Mouse (Mus musculus): ENCODE results near the gene Adamts15. TPM values are rescaled to one million over a fixed set of nuclear protein-coding genes. Genes with fewer than 3 reads are reported as not detected.

Adamts15 gene
- polyA plus RNA-seq, 1 experiment, result not detected

DNA sequence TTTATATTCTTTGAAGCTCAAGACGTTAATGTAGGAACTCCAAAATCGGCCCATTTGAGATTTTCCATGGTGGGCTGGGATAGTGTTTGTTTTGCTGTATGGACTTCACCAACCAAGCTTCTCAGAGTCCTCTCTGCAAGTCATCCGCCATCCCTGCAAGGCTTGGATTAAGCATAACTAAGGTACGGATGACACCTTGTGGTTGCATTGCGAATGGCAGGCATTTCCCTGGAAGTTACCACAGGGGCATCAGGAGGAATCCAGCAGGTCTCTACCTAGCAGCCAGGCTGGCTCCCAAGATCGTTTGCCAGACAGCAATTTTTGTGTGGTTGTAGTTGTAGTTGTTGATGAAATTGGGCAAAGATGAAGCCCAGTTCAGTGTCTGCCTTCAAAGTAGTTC, 18.1 kb upstream of the Adamts15 start:
- no peak for TF ChIP-seq GATA1 (IDR thresholded peaks at IDR 0.05; ENCODE audit: low read length)

DNA sequence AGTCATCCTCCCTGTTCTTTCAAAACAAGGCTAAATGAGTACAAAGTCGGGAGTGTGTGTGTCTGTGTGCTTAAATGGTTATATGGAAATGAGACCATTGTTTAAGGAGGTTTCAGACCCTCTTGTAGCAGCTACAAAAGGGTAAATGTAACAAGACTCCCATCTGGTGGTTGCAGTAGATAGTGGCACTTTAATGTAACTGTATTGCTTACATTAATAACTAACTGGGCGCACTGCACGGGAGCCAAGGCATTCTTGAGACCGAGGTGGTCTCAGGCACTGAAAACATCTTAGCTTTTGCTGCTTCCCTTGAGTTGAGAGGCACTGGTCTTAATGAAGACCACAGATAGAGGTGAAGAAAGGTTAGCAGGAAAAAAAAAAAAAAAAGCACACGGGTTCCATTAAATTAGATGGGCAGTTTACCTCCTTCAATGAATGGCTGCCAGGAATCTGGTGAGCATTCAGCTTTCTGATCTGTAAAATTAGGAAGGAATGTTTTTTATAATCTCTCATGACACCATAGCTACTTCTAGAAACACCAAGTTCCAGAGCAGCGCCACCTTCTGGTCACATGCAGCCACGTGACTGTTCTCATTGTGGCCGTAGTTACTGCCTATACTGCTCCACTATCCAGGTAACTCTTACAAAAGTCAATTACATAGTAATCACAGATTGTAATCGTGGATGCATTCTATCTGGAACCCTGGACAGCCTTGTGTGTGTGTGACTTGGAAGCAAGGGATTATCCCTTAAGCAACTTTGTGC, 14.6 kb upstream of the Adamts15 start:
- no peak for TF ChIP-seq GATA1 (IDR thresholded peaks at IDR 0.05; ENCODE audit: low read length)

DNA sequence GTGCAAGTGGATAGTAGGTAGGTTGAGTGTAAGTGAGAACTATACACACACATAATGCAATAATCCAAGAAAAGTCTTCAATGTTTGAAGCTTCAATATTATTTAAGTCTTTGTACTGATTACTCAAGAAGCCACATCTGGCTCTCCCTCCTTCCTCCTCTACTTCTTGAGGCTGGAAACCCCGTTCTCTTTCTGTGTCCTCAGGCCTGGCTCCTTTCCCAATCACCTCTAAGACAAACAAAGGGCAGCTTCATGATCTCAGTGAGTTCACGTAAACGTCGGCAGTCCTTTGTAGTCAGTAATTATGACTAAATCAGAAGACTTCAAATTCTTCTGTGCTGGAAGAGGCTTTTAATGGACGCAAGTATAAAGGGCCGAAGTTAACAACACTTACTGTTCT, 12.6 kb upstream of the Adamts15 start:
- no peak for TF ChIP-seq GATA1 (IDR thresholded peaks at IDR 0.05; ENCODE audit: low read length)

DNA sequence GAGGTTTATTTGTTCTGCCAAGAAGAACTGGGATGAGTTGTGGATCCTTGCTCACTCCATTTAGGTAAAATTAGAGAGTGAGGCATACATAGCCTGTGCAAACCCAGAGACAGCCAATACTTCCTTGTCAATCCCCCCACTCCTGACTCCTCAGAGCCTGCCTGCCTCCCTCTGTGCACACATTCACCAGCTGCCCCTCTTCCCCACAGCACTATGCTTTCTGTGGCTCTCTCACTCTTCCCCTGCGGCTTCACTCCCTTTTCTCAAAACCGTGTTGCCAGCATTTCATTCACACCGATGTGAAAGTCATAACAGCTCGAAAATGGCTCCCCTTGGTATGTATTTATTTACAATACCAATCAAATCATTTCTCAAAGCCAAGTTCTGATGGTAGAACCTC, 10.1 kb upstream of the Adamts15 start:
- TF ChIP-seq GATA1 (IDR thresholded peaks at IDR 0.05; ENCODE audit: low read length), result no peak

DNA sequence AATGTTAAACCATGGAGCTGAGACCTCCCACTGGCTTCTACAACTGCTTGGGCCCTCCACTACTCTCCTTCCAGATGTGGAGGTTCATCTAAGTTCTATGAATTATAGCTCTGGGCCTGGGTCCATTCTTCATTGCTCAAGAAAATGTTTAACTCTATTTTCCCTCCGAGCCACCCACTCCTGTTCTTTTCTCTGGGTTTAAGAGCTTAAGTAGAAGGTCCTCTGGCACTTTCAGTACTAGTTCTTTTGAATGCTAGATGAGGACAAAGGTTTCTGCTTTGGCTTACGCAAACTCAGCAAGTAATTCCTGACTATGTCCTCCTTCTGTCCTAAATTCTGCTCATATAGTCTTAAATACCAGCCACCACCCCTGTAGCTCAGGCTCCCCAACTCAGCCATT, 6.5 kb upstream of the Adamts15 start:
- no peak for TF ChIP-seq GATA1 (IDR thresholded peaks at IDR 0.05; ENCODE audit: low read length)

DNA sequence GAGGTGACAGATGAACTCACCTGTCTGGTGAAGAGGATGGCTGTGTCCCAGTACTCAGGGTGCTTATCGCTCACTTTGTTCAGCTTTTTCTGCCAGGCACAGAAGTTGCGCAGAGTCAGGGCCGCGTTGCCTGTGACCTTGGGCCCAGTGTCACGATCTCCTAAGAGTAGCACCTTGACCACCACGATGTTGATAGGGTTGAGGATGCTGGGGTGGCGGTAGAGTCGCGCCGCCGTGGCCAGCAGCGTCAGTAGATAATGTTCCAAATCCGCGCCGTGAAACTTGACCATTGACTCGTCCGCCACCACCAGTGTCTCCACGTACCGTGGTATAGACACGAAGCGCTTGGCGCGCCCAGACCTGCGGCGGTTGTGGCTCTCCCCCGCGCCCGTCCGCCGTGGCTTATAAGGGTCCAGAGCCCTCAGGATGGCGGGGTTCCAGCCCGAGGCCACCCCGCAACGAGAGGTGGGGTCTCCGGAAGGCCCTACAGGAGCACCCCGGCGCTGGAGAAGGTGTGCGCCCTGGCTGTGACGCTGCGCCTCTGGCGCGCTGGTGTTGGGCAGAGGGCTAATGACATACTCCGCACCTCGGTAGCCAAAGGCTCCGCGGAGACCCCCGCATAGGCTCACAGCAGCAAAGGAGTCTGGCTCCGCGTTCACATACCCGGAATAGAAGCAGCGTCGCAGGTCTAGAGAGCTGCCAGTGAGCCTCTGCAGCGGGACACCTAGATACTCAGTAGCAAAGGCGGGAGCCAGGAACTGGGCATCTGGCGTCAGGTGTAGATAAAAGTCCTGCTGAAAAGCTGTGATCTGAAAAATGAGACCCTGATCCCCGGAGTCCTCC, 770 bp downstream of the Adamts15 start:
- TF ChIP-seq GATA1 (IDR thresholded peaks at IDR 0.05; ENCODE audit: low read length), result no peak

DNA sequence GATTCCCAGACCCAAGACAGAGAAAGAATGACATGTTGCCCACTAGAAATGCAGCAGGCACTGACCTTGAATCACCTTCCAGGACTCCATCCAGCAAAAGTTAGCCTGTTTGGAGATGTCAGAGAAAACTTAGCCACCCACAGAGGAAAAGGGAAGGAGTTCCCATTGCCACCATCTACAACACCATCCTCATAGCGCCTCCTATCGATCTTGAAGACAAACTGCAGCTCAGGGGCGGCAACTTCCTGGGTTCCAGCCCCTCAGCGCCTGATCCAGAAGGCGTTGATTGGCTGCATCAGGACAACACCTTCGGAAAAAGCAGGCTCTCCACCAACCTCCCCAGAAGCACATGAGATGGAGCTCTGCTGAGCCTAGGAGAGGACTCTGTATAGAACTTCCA, 1.5 kb downstream of the Adamts15 start:
- TF ChIP-seq GATA1 (IDR thresholded peaks at IDR 0.05; ENCODE audit: low read length), result no peak

DNA sequence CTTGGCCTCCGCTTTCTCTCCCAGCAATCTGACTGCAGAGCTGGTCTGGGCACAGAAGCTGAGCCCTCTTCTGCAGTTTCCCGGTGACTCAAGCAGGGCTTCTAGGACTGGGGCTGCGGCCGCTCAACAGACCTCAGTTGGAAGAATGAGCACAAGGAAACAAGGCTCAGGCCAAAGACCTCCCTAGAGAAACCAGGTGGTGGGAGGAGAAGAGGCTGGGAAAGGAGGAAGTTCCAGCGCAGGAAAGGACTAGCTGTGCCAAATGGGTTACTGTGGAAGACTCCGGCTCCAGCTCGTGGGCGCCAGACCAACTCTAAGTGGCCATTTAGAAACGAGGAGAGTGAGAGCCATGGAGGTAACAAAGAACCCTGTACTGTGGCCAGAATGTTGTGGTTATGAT, 2.6 kb downstream of the Adamts15 start:
- no peak for TF ChIP-seq GATA1 (IDR thresholded peaks at IDR 0.05; ENCODE audit: low read length)

DNA sequence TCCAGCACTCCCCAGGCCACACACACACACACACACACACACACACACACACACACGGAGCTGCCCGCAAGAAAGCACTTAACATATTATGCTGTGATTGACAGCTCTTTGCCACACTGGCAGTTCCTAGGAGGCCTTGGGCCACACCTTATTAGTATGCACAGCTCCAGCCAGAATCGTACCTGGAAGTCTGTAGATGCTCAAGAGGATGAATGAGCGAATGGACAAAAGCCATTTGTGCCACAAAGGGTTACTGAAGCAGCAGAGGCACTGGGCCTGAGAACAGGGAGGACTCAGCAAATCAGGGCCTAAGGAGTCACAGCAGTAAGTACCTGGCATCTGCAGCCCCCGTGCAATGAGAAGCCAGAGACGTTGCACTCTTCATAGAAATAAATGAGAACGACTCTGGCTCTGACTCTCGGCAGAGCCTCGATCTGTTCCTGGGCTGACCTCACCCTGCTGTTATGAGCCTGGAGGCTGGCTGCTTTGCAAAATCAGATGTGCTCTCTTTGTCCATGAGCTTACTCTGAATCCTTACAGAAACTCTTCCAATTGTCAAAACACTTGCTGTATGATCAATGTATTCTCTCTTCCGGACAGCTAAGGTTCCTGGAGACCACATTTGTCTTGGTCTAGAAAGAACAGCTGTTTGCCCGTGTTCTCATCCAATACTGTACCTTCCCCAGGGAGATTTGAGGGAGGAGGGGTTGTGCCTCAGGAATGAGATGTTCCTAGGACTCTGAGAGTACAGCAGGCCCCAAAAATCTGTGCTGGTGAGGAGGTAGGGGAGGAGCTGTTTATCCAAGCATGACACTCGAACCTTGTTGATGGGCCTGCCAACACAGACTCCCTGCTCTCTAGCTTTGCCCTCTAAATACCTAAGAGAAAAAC, 3.5 kb downstream of the Adamts15 start:
- TF ChIP-seq GATA1 (IDR thresholded peaks at IDR 0.05; ENCODE audit: low read length), result no peak

DNA sequence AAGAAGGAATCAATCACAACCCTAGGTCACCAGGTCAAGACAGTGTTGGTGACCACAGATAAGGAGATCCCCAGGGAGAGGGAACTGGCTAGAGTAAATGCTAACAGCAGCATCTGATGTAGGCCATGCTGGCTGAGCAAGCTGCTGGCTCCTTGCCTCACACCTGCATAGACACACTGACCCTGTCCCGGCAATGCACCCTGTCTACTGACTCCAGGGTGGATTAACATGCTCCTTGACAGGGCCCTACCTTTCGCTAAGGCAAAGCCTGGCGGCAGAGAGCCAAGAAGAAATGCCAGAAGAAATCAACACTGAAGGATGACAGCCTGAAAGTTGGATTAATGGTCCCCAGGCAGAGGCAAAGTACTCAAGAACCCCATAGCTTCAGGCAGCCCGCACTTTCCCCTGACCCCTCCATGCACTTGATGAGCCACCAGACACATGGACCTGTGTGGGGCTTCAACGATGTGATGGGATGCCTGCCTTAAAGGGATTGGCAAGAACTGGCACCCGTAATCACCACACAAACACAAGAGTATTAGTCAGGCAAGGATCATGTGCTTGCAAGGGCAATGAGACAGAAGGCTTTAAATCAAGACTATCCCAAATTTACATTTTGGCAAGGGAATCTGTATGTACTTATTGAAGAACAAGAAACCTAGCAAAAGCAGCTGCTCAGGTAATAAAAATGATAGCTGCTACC, 5.8 kb downstream of the Adamts15 start:
- TF ChIP-seq GATA1 (IDR thresholded peaks at IDR 0.05; ENCODE audit: low read length), result no peak

DNA sequence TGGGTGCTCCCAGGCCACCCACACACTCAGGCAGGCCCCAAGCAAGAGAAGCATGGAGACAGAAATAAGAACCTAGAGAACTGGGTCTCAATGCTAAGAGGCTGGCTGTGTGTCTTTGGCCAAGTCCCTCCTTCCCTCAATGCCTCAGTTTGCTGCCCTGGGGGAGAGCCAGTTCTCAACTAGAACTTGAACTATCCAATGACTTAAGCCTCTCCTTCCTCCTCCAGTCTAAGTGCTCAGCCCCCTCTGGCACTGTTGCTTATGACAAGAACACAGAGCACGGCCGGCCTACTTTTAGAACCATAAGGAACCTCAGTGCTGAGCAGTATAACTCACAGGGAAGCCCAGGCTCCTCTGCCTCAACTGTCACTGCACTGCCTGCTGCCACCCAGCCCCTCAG, 8.0 kb downstream of the Adamts15 start:
- TF ChIP-seq GATA1 (IDR thresholded peaks at IDR 0.05; ENCODE audit: low read length), result no peak

DNA sequence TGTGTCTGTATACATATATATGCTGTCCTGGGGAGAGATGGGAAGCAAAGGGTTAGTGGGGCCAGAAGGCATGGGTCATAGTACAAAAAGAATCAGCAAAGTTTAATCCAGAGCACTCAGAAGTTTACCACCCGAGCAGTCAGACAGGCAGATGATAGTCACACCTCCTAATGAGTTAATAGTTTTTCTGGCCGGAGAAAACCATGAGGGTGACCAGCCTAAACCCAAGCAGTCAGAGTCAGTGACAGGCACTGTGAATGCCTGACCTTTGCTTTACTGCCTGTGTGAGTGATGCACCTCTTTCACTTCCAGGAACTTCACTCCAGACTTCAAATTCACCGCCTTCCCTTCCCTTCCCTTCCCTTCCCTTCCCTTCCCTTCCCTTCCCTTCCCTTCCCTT, 8.8 kb downstream of the Adamts15 start:
- TF ChIP-seq GATA1 (IDR thresholded peaks at IDR 0.05; ENCODE audit: low read length), result no peak

DNA sequence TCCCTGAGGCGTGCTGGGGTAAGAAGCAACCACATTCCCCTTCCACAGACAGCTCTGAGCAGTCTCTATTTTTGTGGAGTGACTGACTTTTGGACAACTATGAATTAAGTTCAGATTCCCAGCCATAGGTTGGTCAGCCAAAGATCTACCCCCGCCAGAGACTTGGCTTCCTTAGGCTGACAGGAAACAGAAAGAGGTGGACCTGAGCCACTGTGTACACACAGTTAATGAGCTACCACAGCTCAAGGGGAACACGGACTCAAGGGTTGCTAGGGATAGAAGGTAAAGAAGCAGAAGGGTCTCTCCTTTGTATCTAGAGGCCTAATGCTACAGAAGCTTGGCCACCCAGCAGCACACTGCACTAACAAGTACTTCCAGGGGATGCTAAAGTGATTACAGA, 10.1 kb downstream of the Adamts15 start:
- no peak for TF ChIP-seq GATA1 (IDR thresholded peaks at IDR 0.05; ENCODE audit: low read length)

DNA sequence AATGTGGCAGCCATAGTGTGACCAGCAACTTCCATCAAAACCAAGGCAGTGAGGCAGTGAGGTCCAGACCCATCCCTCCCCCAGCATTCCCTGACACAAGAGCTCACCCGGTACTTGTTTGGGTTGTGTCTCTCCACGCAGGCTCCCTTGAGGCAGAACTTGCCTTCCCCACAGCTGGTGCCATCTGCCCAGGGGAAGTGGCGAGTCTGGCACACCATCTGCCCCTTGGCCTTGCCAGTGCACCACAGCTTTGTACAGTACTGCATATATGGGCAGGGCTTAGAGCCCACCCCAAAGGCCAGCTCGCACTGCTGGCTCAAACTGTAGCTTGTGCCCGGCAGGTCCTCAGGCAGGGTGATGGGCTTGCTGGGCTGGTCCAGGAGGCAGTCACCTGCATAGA, 11.8 kb downstream of the Adamts15 start:
- no peak for TF ChIP-seq GATA1 (IDR thresholded peaks at IDR 0.05; ENCODE audit: low read length)

DNA sequence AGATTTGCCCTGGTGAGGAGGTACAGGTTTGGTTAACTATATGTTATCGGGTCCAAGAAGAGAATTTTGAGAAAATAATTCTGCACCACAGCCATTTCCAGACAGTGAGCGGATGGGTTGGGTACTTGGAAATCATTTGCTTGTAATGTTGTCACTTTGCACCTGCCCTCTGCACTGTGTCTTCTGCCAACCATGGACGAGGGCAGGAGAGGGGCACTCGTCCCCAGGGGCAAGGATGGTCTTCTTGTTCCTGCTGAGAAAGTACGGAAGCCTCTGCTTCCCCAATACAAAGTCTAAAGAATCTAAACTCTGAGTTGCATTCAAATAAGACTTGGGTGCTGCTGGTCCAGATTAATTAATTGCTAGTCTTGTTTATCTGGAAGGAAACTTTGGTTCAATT, 13.3 kb downstream of the Adamts15 start:
- TF ChIP-seq GATA1 (IDR thresholded peaks at IDR 0.05; ENCODE audit: low read length), result no peak
